Mouse (Mus musculus) intestine, embryonic 14.5 days (tissue): ENCODE measurements at regions not wholly inside any gene's neighbourhood (a gene's known extent, or its start where the extent isn't known, plus 50 kb on each side); places are given as distances from the start of the nearest gene placed in this dataset.

Experiments used
- ATAC-seq: fragments of 200-750 bp; cut with Nextera tagmentation; replicated peaks from 2 replicates; pipeline ENCODE4 v1.8.0; 2017; ENCODE audit warnings: low read depth, moderate number of reproducible peaks, moderate TSS enrichment, moderate library complexity; ENCODE audit not compliant: low FRiP score, low TSS enrichment
- DNase-seq: peaks from one replicate; pipeline ENCODE4 v3.0.0-alpha.2; 2018; ENCODE audit warnings: low spot score
- H3K27ac ChIP-seq: fragments of 300-500 bp; sonication (generic); 2 replicates; pipeline ENCODE4 v1.5.1; 2014; ENCODE audit warnings: low read depth, mild to moderate bottlenecking, control low read depth
- H3K27me3 ChIP-seq: fragments of 300-500 bp; sonication (generic); replicated peaks from 2 replicates; pipeline ENCODE4 v1.6.1; 2014; ENCODE audit warnings: low read length, control low read depth; ENCODE audit not compliant: control insufficient read depth, insufficient read depth
- H3K36me3 ChIP-seq: fragments of 300-500 bp; sonication (generic); 2 replicates; pipeline ENCODE4 v1.6.1; 2014; ENCODE audit warnings: low read length, control low read depth; ENCODE audit not compliant: control insufficient read depth, insufficient read depth
- H3K4me1 ChIP-seq: fragments of 300-500 bp; sonication (generic); replicated peaks from 2 replicates; pipeline ENCODE4 v1.6.1; 2014; ENCODE audit warnings: low read length, control low read depth, mixed read lengths; ENCODE audit not compliant: control insufficient read depth, insufficient read depth
- H3K4me2 ChIP-seq: fragments of 300-500 bp; sonication (generic); 2 replicates; pipeline ENCODE4 v1.6.1; 2014; ENCODE audit warnings: low read length
- H3K4me3 ChIP-seq: fragments of 300-500 bp; sonication (generic); 2 replicates; pipeline ENCODE4 v1.5.1; 2014; ENCODE audit warnings: low read depth, low read length, control low read depth, mixed read lengths
- H3K9ac ChIP-seq: fragments of 300-500 bp; sonication (generic); 2 replicates; pipeline ENCODE4 v1.6.1; 2014; ENCODE audit warnings: mild to moderate bottlenecking, low read length
- H3K9me3 ChIP-seq: fragments of 300-500 bp; sonication (generic); 2 replicates; pipeline ENCODE4 v1.6.1; 2016; ENCODE audit warnings: low read length, control low read depth; ENCODE audit not compliant: control insufficient read depth
- WGBS: fragments of 180-500 bp; shearing (Covaris S2); extraction: QIAGEN DNeasy Blood & Tissue Kit; methylation state at CpG from one replicate; pipeline ENCODE4 v1.1.7; 2014; 5-methylcytosine and 5-hydroxymethylcytosine counted together

DNA sequence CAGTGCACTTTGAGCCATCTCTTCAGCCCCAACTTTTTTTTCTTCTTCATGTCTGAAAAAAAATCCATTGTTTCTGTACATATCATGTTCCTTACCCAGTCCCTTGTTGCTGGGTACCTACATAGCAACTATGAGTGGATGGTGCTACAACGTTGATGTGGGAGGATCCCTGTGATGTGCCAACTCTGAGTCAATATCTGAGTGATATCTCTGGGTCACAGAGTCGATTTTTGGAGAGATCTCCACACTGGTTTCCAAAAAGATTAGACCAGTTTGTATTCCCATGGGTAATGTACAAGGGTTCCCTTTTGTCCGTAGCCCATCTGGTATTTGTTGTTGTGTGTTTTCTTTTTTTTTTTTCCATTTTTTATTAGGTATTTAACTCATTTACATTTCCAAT is 165.7 kb downstream of the Gm5447 start:
- H3K4me1 ChIP-seq: no peaks in the 10 kb centered on the region
- no peak overlapping the region for H3K4me3 ChIP-seq
- no peaks in the 10 kb centered on the region for H3K27me3 ChIP-seq
- 80% methylated on average over 3 of the region's 3 CpGs for WGBS
- H3K27ac ChIP-seq: no peak overlapping the region
- no peak overlapping the region for H3K4me2 ChIP-seq
- no peaks in the 10 kb centered on the region for H3K36me3 ChIP-seq
- no peak overlapping the region for H3K9ac ChIP-seq
- DNase-seq: no peak
- ATAC-seq: no peak
- H3K9me3 ChIP-seq: no peaks in the 10 kb centered on the region

DNA sequence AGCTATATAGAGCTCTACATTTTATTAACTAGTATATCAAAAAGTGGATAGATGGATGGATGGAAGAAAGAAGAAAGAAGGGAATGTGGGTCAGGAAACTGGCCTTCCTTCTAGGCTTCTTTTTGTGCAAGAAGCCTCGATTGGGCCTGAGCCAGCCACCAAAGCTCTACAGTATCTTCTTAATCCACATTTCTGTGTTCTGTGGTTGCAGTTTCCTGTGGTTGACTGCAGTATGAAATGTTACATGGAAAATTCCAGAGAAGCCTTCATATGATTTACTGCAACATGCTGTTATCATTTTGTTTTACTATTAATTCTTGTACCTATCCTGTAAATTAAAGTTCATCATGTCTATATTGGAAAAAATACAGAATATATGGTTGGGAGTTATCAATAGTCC is 173.3 kb downstream of the Gm5447 start:
- Histone ChIP-seq H3K4me3 (no peak overlapping the region), H3K4me1 (no peaks in the 10 kb centered on the region), H3K36me3 (no peaks in the 10 kb centered on the region), H3K4me2 (no peak overlapping the region), H3K27ac (no peak overlapping the region), H3K27me3 (no peaks in the 10 kb centered on the region), H3K9me3 (no peaks in the 10 kb centered on the region), H3K9ac (no peak overlapping the region)
- WGBS: 73% methylated on average over 1 of the region's 1 CpGs
- DNase-seq (no peak), ATAC-seq (no peak)

GRCm38 (mm10) chr13:31154066-31154465 is 180.1 kb downstream of the Gm5447 start:
- WGBS: 58% methylated on average over 3 of the region's 3 CpGs
- DNase-seq (no peak), ATAC-seq (no peak)
- no peaks in the 10 kb centered on the region for H3K4me1 ChIP-seq
- no peak overlapping the region for H3K27ac ChIP-seq
- H3K36me3 ChIP-seq: no peaks in the 10 kb centered on the region
- no peak overlapping the region for H3K4me2 ChIP-seq
- H3K4me3 ChIP-seq: no peak overlapping the region
- no peak overlapping the region for H3K9ac ChIP-seq
- H3K9me3 ChIP-seq: 0 out of 2 replicates have a peak, but pooled peaks cover 4% of the 10 kb centered on the region
- H3K27me3 ChIP-seq: no peaks in the 10 kb centered on the region

DNA sequence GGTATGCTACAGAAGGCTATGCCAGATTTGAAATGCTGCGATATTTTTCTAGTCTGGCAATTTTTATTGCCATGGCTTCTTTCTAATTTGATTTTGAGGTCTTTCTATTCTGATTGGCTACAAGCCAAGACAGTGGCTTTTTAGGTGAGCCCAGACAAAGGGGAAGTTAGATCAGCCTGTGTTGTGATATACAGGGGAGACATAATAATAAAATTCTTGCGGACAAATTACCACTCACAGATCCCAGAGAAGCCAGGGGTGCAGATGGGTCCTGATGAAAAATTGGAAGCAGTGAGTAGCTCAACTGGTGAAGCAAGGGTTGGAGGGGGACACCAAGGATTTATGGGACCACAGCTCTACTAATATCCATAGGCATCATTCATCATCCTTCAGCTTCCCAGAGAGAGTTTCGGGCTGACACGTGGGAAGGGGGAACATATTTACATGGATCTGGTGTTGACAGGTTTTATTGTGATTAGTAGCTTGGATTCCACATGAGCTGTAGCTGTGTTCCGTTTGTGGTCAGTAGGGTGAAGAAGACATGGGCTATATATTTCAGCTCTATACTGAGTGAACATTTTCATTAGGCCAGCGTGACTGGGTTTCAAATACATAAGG is 190.0 kb downstream of the Gm5447 start:
- DNase-seq: no peak
- H3K4me3 ChIP-seq: no peak overlapping the region
- no peak for ATAC-seq

DNA sequence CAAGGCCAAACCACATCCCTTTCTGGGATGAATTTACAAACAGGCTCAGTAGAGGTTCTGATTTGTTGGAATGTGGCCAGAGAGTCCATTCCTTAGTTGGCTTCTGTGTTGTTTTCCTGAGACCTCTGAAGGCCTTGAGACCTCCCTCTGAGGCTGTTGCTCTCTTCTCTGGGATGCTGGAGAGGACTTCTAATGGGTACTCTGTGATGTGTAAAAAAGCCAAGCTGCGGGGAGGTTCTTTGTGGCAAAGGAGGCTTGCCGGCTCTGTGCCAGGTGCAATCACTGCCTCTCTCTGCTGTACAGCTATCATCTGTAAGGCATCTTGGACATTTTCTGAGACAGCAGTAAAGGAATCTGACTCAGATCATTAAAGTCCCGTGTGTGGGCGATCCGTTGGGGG is 192.3 kb downstream of the Gm5447 start:
- Histone ChIP-seq H3K27ac (no peak overlapping the region), H3K9ac (no peak overlapping the region), H3K36me3 (no peaks in the 10 kb centered on the region), H3K9me3 (no peaks in the 10 kb centered on the region), H3K27me3 (no peaks in the 10 kb centered on the region), H3K4me2 (no peak overlapping the region), H3K4me3 (no peak overlapping the region), H3K4me1 (no peaks in the 10 kb centered on the region)
- DNase-seq (no peak), ATAC-seq (no peak)
- WGBS: 48% methylated on average over 5 of the region's 5 CpGs

More for the DNA sequence above, 190.0 kb downstream of the Gm5447 start:
- Histone ChIP-seq H3K4me2 (no peak overlapping the region), H3K9ac (no peak overlapping the region), H3K27me3 (no peaks in the 10 kb centered on the region), H3K4me1 (no peaks in the 10 kb centered on the region), H3K9me3 (no peaks in the 10 kb centered on the region), H3K36me3 (no peaks in the 10 kb centered on the region), H3K27ac (no peak overlapping the region)
- 68% methylated on average over 6 of the region's 6 CpGs for WGBS

DNA sequence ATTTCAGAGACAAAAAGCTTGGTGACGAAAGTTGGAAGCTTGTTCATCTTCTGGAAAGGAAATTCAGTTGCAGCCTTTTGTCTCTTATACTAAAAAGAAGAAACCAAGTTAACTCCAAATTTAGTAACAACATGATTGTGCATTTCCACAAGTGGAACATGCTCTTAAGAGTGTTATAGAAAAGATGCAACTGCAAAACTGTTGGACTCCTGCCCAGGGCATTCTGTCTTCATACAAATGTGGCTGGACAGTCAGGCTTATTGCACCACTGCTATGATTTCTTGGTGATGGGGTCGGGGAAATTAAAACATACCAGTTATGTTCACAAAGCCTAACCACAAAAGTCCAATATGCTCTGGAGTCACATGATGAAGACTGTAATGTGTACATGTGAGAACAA is 194.8 kb downstream of the Gm5447 start:
- ATAC-seq (no peak), DNase-seq (no peak)
- no peaks in the 10 kb centered on the region for H3K9me3 ChIP-seq
- no peak overlapping the region for H3K4me2 ChIP-seq
- no peak overlapping the region for H3K27ac ChIP-seq
- whole genome bisulfite sequencing: 95% methylated on average over 2 of the region's 2 CpGs
- no peak overlapping the region for H3K4me3 ChIP-seq
- no peak overlapping the region for H3K9ac ChIP-seq
- H3K36me3 ChIP-seq: no peaks in the 10 kb centered on the region
- H3K4me1 ChIP-seq: no peaks in the 10 kb centered on the region
- H3K27me3 ChIP-seq: no peaks in the 10 kb centered on the region

DNA sequence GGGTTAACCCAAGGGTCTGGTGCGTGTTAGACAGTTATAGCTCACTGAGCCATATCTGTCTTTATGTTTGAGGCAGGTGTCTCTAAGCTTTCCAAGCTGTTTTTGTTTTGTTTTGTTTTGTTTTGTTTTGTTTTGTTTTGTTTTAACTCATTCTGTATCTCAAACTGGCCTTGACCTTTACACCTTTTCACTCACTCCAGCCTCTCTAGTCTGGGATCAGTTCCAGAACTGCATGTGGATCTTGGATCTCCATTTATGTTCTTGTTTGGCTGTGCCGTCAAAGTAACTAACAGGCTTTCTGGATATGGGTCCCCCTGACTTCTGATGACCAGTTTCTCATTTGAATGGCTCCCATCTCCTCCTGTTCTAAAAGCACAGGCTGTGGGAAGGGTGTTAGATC is 197.7 kb downstream of the Gm5447 start:
- no peak overlapping the region for H3K4me3 ChIP-seq
- WGBS: 87% methylated on average over 2 of the region's 2 CpGs
- H3K27ac ChIP-seq: no peak overlapping the region
- H3K4me1 ChIP-seq: no peaks in the 10 kb centered on the region
- H3K9me3 ChIP-seq: no peaks in the 10 kb centered on the region
- DNase-seq (no peak), ATAC-seq (no peak)
- H3K36me3 ChIP-seq: no peaks in the 10 kb centered on the region
- H3K4me2 ChIP-seq: no peak overlapping the region
- H3K9ac ChIP-seq: no peak overlapping the region
- no peaks in the 10 kb centered on the region for H3K27me3 ChIP-seq

DNA sequence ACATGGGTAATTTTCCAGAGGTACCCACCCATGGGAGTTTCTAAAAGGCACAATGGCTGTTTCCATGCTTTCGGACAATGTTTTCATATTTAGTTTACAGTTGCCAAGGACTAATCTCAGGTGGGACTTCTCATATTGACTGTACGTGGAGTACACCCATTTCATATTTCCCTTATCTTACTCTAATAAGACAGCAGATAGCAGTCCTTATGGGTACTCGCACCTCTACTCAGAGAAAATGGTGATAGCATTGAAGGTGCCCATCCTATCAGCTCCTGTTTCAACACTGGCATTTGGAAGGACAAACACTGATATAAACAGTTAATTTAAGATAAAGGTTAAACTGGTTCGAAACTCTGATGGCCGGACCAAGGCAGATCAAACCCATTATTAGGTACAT is 198.6 kb downstream of the Gm5447 start:
- H3K9me3 ChIP-seq: no peaks in the 10 kb centered on the region
- 87% methylated on average over 5 of the region's 5 CpGs for WGBS
- ATAC-seq (no peak), DNase-seq (no peak)
- no peaks in the 10 kb centered on the region for H3K36me3 ChIP-seq
- H3K27ac ChIP-seq: no peak overlapping the region
- no peak overlapping the region for H3K4me2 ChIP-seq
- H3K9ac ChIP-seq: no peak overlapping the region
- H3K4me1 ChIP-seq: no peaks in the 10 kb centered on the region
- H3K4me3 ChIP-seq: no peak overlapping the region
- no peaks in the 10 kb centered on the region for H3K27me3 ChIP-seq

DNA sequence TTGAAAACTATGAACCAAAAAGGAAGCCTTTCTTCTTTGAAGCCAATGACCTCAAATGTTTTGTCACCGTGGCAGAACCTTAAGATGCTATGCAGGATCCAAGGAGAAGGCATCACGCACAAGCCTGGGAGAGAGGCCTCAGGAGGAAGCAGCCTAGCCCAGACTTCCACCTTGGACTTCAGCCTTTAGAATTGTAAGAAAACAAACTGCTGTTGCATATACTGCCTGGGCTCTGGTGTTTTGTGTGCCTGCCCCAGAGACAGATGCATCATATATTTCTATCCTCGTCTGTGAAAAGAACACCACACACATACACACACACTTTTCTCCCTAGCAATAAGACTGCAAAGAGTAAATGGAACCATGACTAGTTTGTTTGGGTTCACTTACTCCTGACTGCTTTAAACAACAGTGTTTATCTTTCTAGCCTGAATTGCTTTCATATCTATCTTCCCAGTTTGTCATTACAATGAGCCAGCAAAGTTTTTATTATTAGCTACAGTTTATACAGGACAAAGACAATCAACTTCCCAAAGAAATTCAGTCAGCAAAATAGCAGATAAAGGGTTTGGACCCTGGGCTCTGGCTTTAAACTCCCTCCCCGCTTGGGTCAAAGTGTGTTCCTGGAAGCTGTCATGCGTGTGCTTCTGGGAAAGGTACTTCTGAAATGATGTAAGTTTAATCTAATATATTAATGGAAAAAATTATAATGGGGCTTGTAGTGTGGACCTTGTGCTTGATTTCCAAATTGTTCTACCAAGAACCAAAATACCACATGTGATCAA is 204.2 kb downstream of the Gm5447 start:
- ATAC-seq (no peak), DNase-seq (no peak)
- WGBS: 52% methylated on average over 5 of the region's 5 CpGs
- no peaks in the 10 kb centered on the region for H3K36me3 ChIP-seq
- H3K9ac ChIP-seq: no peak overlapping the region
- H3K27ac ChIP-seq: no peak overlapping the region
- H3K4me1 ChIP-seq: peaks cover 15% of the 10 kb centered on the region
- H3K27me3 ChIP-seq: no peaks in the 10 kb centered on the region
- H3K4me3 ChIP-seq: no peak overlapping the region
- H3K9me3 ChIP-seq: no peaks in the 10 kb centered on the region
- no peak overlapping the region for H3K4me2 ChIP-seq
